Mouse (Mus musculus) 3T3-L1 (cell line): ENCODE results near the gene Zc3h12d.
A peak's percentile ranks its signal among the peaks of the same experiment; 100 is the strongest.

Experiments
- DNase-seq: peaks from one replicate; pipeline ENCODE4 v3.0.0-alpha.2; 2015; ENCODE audit warnings: low read depth, low spot score

The Zc3h12d gene

GRCm38 (mm10) chr10:7838874-7839421 lies 6.7 kb downstream of the Zc3h12d start:
- DNase-seq: no peak

GRCm38 (mm10) chr10:7839551-7840352 lies 7.5 kb downstream of the Zc3h12d start:
- DNase-seq: no peak

GRCm38 (mm10) chr10:7840353-7840733 lies 8.1 kb downstream of the Zc3h12d start:
- DNase-seq: no peak

GRCm38 (mm10) chr10:7840785-7841184 lies 8.5 kb downstream of the Zc3h12d start:
- no peak for DNase-seq

- DNase-seq: peak; percentile 20
These were observed 9.4 kb downstream of the Zc3h12d start for GRCm38 (mm10) chr10:7841571-7842080.

- no peak for DNase-seq
These were observed 10.9 kb downstream of the Zc3h12d start for GRCm38 (mm10) chr10:7843181-7843580.

- no peak for DNase-seq
These were observed 11.9 kb downstream of the Zc3h12d start for GRCm38 (mm10) chr10:7844161-7844560.

GRCm38 (mm10) chr10:7845136-7845535 lies 12.9 kb downstream of the Zc3h12d start:
- no peak for DNase-seq

- DNase-seq: no peak
These were observed 13.7 kb downstream of the Zc3h12d start for GRCm38 (mm10) chr10:7845991-7846390.

- DNase-seq: no peak
These were observed 14.9 kb downstream of the Zc3h12d start for GRCm38 (mm10) chr10:7847166-7847605.

GRCm38 (mm10) chr10:7851891-7852290 lies 19.6 kb downstream of the Zc3h12d start:
- DNase-seq: no peak

GRCm38 (mm10) chr10:7860494-7860893 lies 28.2 kb downstream of the Zc3h12d start:
- no peak for DNase-seq

GRCm38 (mm10) chr10:7861259-7861936 lies 29.1 kb downstream of the Zc3h12d start:
- DNase-seq: peak; percentile 71

GRCm38 (mm10) chr10:7861937-7862657 lies 29.8 kb downstream of the Zc3h12d start:
- DNase-seq: no peak

GRCm38 (mm10) chr10:7863411-7863810 lies 31.1 kb downstream of the Zc3h12d start:
- DNase-seq: no peak

GRCm38 (mm10) chr10:7864184-7864583 lies 31.9 kb downstream of the Zc3h12d start:
- no peak for DNase-seq

- DNase-seq: no peak
These were observed 32.5 kb downstream of the Zc3h12d start for GRCm38 (mm10) chr10:7864806-7865205.

- DNase-seq: no peak
These were observed 34.7 kb downstream of the Zc3h12d start for GRCm38 (mm10) chr10:7866762-7867665.

- no peak for DNase-seq
These were observed 35.4 kb downstream of the Zc3h12d start for GRCm38 (mm10) chr10:7867666-7868030.

GRCm38 (mm10) chr10:7869746-7870145 lies 37.5 kb downstream of the Zc3h12d start:
- no peak for DNase-seq
